Mouse (Mus musculus) neural tube, embryonic 14.5 days (tissue): ENCODE results near the gene Lrrc20. TPM values are rescaled to one million over a fixed set of nuclear protein-coding genes. Genes with fewer than 3 reads are reported as not detected.
A peak's percentile ranks its signal among the peaks of the same experiment; 100 is the strongest.

Experiments
- ATAC-seq: fragments of 200-750 bp; cut with Nextera tagmentation; 2 replicates; pipeline ENCODE4 v1.8.0; 2017; ENCODE audit warnings: low read depth, mild to moderate bottlenecking, moderate TSS enrichment, moderate library complexity
- H3K27ac ChIP-seq: fragments of 300-500 bp; sonication (generic); 2 replicates; pipeline ENCODE4 v1.5.1; 2014; ENCODE audit warnings: low read depth, mild to moderate bottlenecking, control low read depth, low read length, moderate library complexity, mixed read lengths
- H3K27me3 ChIP-seq: fragments of 300-500 bp; sonication (generic); 2 replicates; pipeline ENCODE4 v1.6.1; 2014; ENCODE audit warnings: low read length; ENCODE audit not compliant: control insufficient read depth, insufficient read depth
- H3K36me3 ChIP-seq: fragments of 300-500 bp; sonication (generic); 2 replicates; pipeline ENCODE4 v1.6.1; 2014; ENCODE audit warnings: low read length, mixed read lengths; ENCODE audit not compliant: control insufficient read depth, insufficient read depth
- H3K4me1 ChIP-seq: fragments of 300-500 bp; sonication (generic); 2 replicates; pipeline ENCODE4 v1.6.1; 2014; ENCODE audit warnings: low read length; ENCODE audit not compliant: control insufficient read depth, insufficient read depth
- H3K4me2 ChIP-seq: fragments of 300-500 bp; sonication (generic); 2 replicates; pipeline ENCODE4 v1.6.1; 2014; ENCODE audit warnings: mild to moderate bottlenecking, low read depth, low read length, control low read depth
- H3K4me3 ChIP-seq: fragments of 300-500 bp; sonication (generic); 2 replicates; pipeline ENCODE4 v1.5.1; 2014; ENCODE audit warnings: low read depth, low read length, control low read depth, mixed read lengths
- H3K9ac ChIP-seq: fragments of 300-500 bp; sonication (generic); replicated peaks from 2 replicates; pipeline ENCODE4 v1.6.1; 2014; ENCODE audit warnings: low read depth, mild to moderate bottlenecking, control low read depth, low read length, mixed read lengths
- H3K9me3 ChIP-seq: fragments of 300-500 bp; sonication (generic); 2 replicates; pipeline ENCODE4 v1.6.1; 2016; ENCODE audit warnings: low read length; ENCODE audit not compliant: control insufficient read depth
- WGBS: fragments of 180-500 bp; shearing (Covaris S2); extraction: QIAGEN DNeasy Blood & Tissue Kit; methylation state at CpG from one replicate; pipeline ENCODE4 v1.1.7; 2014; 5-methylcytosine and 5-hydroxymethylcytosine counted together
- polyA plus RNA-seq: library from polyadenylated mRNA; unstranded; fragments of >200 nt; fragmentation: Nextera tagmentation; extraction: Ambion mirVana; gene quantifications from 2 replicates; pipeline ENCODE4 v1.2.1, GENCODE M21; 2014

Gene Lrrc20
- polyA plus RNA-seq, 1 experiment from 2014 or later, result 14.8 TPM

GRCm38 (mm10) chr10:61625381-61626257, 150.0 kb downstream of the Lrrc20 start:
- ATAC-seq, result peak; percentile 78
- no peak overlapping the region; the same call in 1 of the 2 replicates for H3K27ac ChIP-seq

GRCm38 (mm10) chr10:61626551-61626950, 150.9 kb downstream of the Lrrc20 start:
- Histone ChIP-seq H3K9ac (no peak overlapping the region), H3K36me3 (no peaks in the 10 kb centered on the region), H3K27me3 (peaks cover 3% of the 10 kb centered on the region; the same call in 1 of the 2 replicates), H3K4me2 (no peak overlapping the region), H3K27ac (no peak overlapping the region), H3K4me3 (no peak overlapping the region), H3K9me3 (no peaks in the 10 kb centered on the region), H3K4me1 (peaks cover 4% of the 10 kb centered on the region; the same call in 1 of the 2 replicates)
- 83% methylated on average over 3 of the region's 3 CpGs for WGBS
- no peak for ATAC-seq

More at GRCm38 (mm10) chr10:61625381-61626257, 150.0 kb downstream of the Lrrc20 start:
- peak overlapping the region; percentile 36 for H3K4me3 ChIP-seq
- H3K4me2 ChIP-seq, result peak overlapping the region; percentile 76
- peaks cover 3% of the 10 kb centered on the region; the same call in 1 of the 2 replicates for H3K27me3 ChIP-seq
- H3K4me1 ChIP-seq, result peaks cover 4% of the 10 kb centered on the region; the same call in 1 of the 2 replicates
- H3K36me3 ChIP-seq, result no peaks in the 10 kb centered on the region
- peak overlapping the region; percentile 39; the same call in 1 of the 2 replicates for H3K9ac ChIP-seq
- WGBS, result 4% methylated on average over 72 of the region's 74 CpGs
- H3K9me3 ChIP-seq, result no peaks in the 10 kb centered on the region

- no peak overlapping the region for H3K4me2 ChIP-seq
- no peak overlapping the region for H3K27ac ChIP-seq
- H3K27me3 ChIP-seq, result peaks cover 3% of the 10 kb centered on the region; the same call in 1 of the 2 replicates
- no peaks in the 10 kb centered on the region for H3K36me3 ChIP-seq
- H3K9ac ChIP-seq, result no peak overlapping the region
- ATAC-seq, result no peak
- H3K4me3 ChIP-seq, result no peak overlapping the region
- WGBS, result 76% methylated on average over 15 of the region's 15 CpGs
- no peaks in the 10 kb centered on the region for H3K9me3 ChIP-seq
- peaks cover 4% of the 10 kb centered on the region; the same call in 1 of the 2 replicates for H3K4me1 ChIP-seq
Measured at GRCm38 (mm10) chr10:61627195-61627937, 151.8 kb downstream of the Lrrc20 start.

GRCm38 (mm10) chr10:61627938-61628250, 152.3 kb downstream of the Lrrc20 start:
- H3K4me2 ChIP-seq, result no peak overlapping the region
- H3K36me3 ChIP-seq, result no peaks in the 10 kb centered on the region
- no peaks in the 10 kb centered on the region for H3K9me3 ChIP-seq
- ATAC-seq, result no peak
- H3K27me3 ChIP-seq, result peaks cover 3% of the 10 kb centered on the region; the same call in 1 of the 2 replicates
- peaks cover 4% of the 10 kb centered on the region; the same call in 1 of the 2 replicates for H3K4me1 ChIP-seq
- H3K27ac ChIP-seq, result no peak overlapping the region
- 84% methylated on average over 4 of the region's 4 CpGs for WGBS
- no peak overlapping the region for H3K9ac ChIP-seq
- H3K4me3 ChIP-seq, result no peak overlapping the region

Other genes with a start within 250 kb of the Lrrc20 start
- gene Adamts14, start 202.4 kb upstream of the Lrrc20 start, polyA plus RNA-seq, result 0.07 and 0.26 TPM in 2 replicates
- gene Prf1, start 178.0 kb upstream of the Lrrc20 start, polyA plus RNA-seq, result not detected in 2 replicates
- gene Pald1, start 92.3 kb upstream of the Lrrc20 start, polyA plus RNA-seq, result 19.0 and 25.5 TPM in 2 replicates
- gene Nodal, start 57.8 kb upstream of the Lrrc20 start, polyA plus RNA-seq, result 0.12 and 0.13 TPM in 2 replicates
- 33.7 and 40.0 TPM in 2 replicates for gene Eif4ebp2, start 23.1 kb upstream of the Lrrc20 start, polyA plus RNA-seq
- 0.36 and 0.67 TPM in 2 replicates for gene Npffr1, start 119.7 kb downstream of the Lrrc20 start, polyA plus RNA-seq
- 196 and 198 TPM in 2 replicates for gene Ppa1, start 172.8 kb downstream of the Lrrc20 start, polyA plus RNA-seq
- 185 and 218 TPM in 2 replicates for gene Sar1a, start 204.5 kb downstream of the Lrrc20 start, polyA plus RNA-seq
- 26.5 and 26.7 TPM in 2 replicates for gene Tysnd1, start 219.7 kb downstream of the Lrrc20 start, polyA plus RNA-seq
- 12.8 and 13.0 TPM in 2 replicates for gene Aifm2, start 239.5 kb downstream of the Lrrc20 start, polyA plus RNA-seq